ENCODE assay signal across 8 mouse cellular contexts in genomic region chr4:129695815-129696157, GRCm38 (mm10). TPM values are rescaled to one million over a fixed set of nuclear protein-coding genes. Genes with fewer than 3 reads are reported as not detected.
DNase-seq lines count a peak whose midpoint lies in the region; ATAC-seq and TF ChIP-seq lines count a peak whose summit lies in the region.

No protein-coding gene starts in this region.

- peak overlapping the region; percentile 71 for H3K9ac ChIP-seq in hindbrain, embryonic 15.5 days
- peak overlapping the region; percentile 73 for H3K9ac ChIP-seq in midbrain, embryonic 14.5 days (replicated peaks; ENCODE audit: low read length)

- H3K27me3 ChIP-seq in kidney, adult 2 months (replicated peaks; ENCODE audit: control insufficient read depth, insufficient read depth, low read length), result no peaks in the 10 kb centered on the region
- H3K27me3 ChIP-seq in hindbrain, embryonic 15.5 days, result no peaks in the 10 kb centered on the region
- H3K27me3 ChIP-seq in midbrain, embryonic 14.5 days (ENCODE audit: control insufficient read depth, insufficient read depth, low read length), result no peaks in the 10 kb centered on the region

- TF ChIP-seq POLR2A in kidney, adult 2 months (IDR thresholded peaks at IDR 0.05; ENCODE audit: low read depth, low read length), result no peak

- peak overlapping the region; percentile 60 for H3K4me2 ChIP-seq in hindbrain, embryonic 15.5 days
- peak overlapping the region; percentile 65 for H3K4me2 ChIP-seq in midbrain, embryonic 14.5 days (ENCODE audit: low read length)

- ATAC-seq in hindbrain, embryonic 15.5 days (ENCODE audit: low FRiP score, low read depth), result peak; percentile 4; the same call in 1 of the 2 replicates
- ATAC-seq in midbrain, embryonic 14.5 days (ENCODE audit: low FRiP score, low TSS enrichment), result no peak
- ATAC-seq in monocyte, adult 5-6 weeks (replicated peaks; ENCODE audit: insufficient number of reproducible peaks, low FRiP score, low TSS enrichment, poor library complexity, severe bottlenecking), result no peak

- WGBS in kidney, adult 2 months, result 10% methylated on average over 6 of the region's 6 CpGs
- WGBS in hindbrain, embryonic 15.5 days, result 19% methylated on average over 6 of the region's 6 CpGs
- WGBS in midbrain, embryonic 14.5 days, result 25% methylated on average over 6 of the region's 6 CpGs

- H3K27ac ChIP-seq in kidney, adult 2 months (ENCODE audit: insufficient read depth, low read depth, low read length), result peak overlapping the region; percentile 29
- no peak overlapping the region for H3K27ac ChIP-seq in brown adipose tissue, adult 24 weeks (replicated peaks; ENCODE audit: low read depth, low read length)
- H3K27ac ChIP-seq in hindbrain, embryonic 15.5 days (replicated peaks), result peak overlapping the region; percentile 96
- H3K27ac ChIP-seq in midbrain, embryonic 14.5 days (replicated peaks; ENCODE audit: low read depth, low read length), result peak overlapping the region; percentile 98

- no peaks in the 10 kb centered on the region for H3K9me3 ChIP-seq in hindbrain, embryonic 15.5 days
- no peaks in the 10 kb centered on the region for H3K9me3 ChIP-seq in midbrain, embryonic 14.5 days (ENCODE audit: control insufficient read depth, low read length)

- H3K4me3 ChIP-seq in kidney, adult 2 months (ENCODE audit: insufficient read depth, low read depth, low read length), result peak overlapping the region; percentile 64
- peak overlapping the region; percentile 91 for H3K4me3 ChIP-seq in brown adipose tissue, adult 24 weeks (ENCODE audit: insufficient read depth, low read depth, low read length)
- H3K4me3 ChIP-seq in hindbrain, embryonic 15.5 days, result peak overlapping the region; percentile 51
- H3K4me3 ChIP-seq in midbrain, embryonic 14.5 days (replicated peaks; ENCODE audit: low read depth, low read length), result peak overlapping the region; percentile 65

- H3K36me3 ChIP-seq in kidney, adult 2 months (ENCODE audit: control insufficient read depth, insufficient read depth, low read length), result no peaks in the 10 kb centered on the region
- peaks cover 27% of the 10 kb centered on the region for H3K36me3 ChIP-seq in hindbrain, embryonic 15.5 days
- peaks cover 33% of the 10 kb centered on the region for H3K36me3 ChIP-seq in midbrain, embryonic 14.5 days (ENCODE audit: control insufficient read depth, insufficient read depth, low read length)

- peaks cover 4% of the 10 kb centered on the region; the same call in 1 of the 2 replicates for H3K4me1 ChIP-seq in kidney, adult 2 months (ENCODE audit: control insufficient read depth, insufficient read depth, low read length)
- H3K4me1 ChIP-seq in brown adipose tissue, adult 24 weeks (ENCODE audit: control insufficient read depth, insufficient read depth, insufficient read length, low read length), result no peaks in the 10 kb centered on the region
- peaks cover 37% of the 10 kb centered on the region for H3K4me1 ChIP-seq in hindbrain, embryonic 15.5 days (replicated peaks)
- H3K4me1 ChIP-seq in midbrain, embryonic 14.5 days (ENCODE audit: control insufficient read depth, insufficient read depth, low read length), result peaks cover 15% of the 10 kb centered on the region

- TF ChIP-seq CTCF in kidney, adult 2 months (conservative IDR thresholded peaks at IDR 0.05; ENCODE audit: insufficient read depth, insufficient read length, low read depth, low read length), result no peak

- DNase-seq in kidney, adult 2 months, result no peak
- no peak for DNase-seq in kidney, postnatal 36 days
- no peak for DNase-seq in midbrain, embryonic 14.5 days
- no peak for DNase-seq in gastrocnemius, adult 8-10 months (ENCODE audit: low spot score in 2 of 2)
- DNase-seq in gastrocnemius, postnatal 4 days (ENCODE audit: low spot score in 2 of 2), result no peak

RNA-seq across cellular contexts. Expression of gene Tmem39b, which starts 0.9 kb away (rescaled TPM):
- polyA plus RNA-seq in kidney, adult 2 months (2012; rRNA removed), result 28.5 and 34.0 TPM in 2 replicates
- polyA plus RNA-seq in brown adipose tissue, adult 24 weeks (2012; ENCODE audit: insufficient read depth, insufficient read length, missing spikeins), result 5.4 and 7.3 TPM in 2 replicates
- 14.8 TPM in 2 replicates for polyA plus RNA-seq in hindbrain, embryonic 15.5 days (2015; fragmentation: Nextera tagmentation; extraction: Ambion mirVana)
- polyA plus RNA-seq in midbrain, embryonic 14.5 days (2014; fragmentation: Nextera tagmentation; extraction: Ambion mirVana), result 43.5 and 48.6 TPM in 2 replicates
- total RNA-seq in monocyte, adult 5-6 weeks (2017), result 4.0 to 6.4 TPM (median 4.1 TPM) in 3 replicates
- total RNA-seq in gastrocnemius, adult 8-10 months (2022), result 1 to 10 TPM; 1.8 to 4.9 (median 3.3) TPM
- 1 to 10 TPM; 7.3 to 7.8 TPM for total RNA-seq in gastrocnemius, postnatal 4 days (2021)

RNA-seq across cellular contexts. Expression of gene Kpna6, which starts 23.2 kb away (rescaled TPM):
- polyA plus RNA-seq in kidney, adult 2 months (2012; rRNA removed), result 35.0 and 39.0 TPM in 2 replicates
- 45.7 and 75.5 TPM in 2 replicates for polyA plus RNA-seq in brown adipose tissue, adult 24 weeks (2012; ENCODE audit: insufficient read depth, insufficient read length, missing spikeins)
- polyA plus RNA-seq in hindbrain, embryonic 15.5 days (2015; fragmentation: Nextera tagmentation; extraction: Ambion mirVana), result 17.4 and 19.1 TPM in 2 replicates
- 16.2 and 17.1 TPM in 2 replicates for polyA plus RNA-seq in midbrain, embryonic 14.5 days (2014; fragmentation: Nextera tagmentation; extraction: Ambion mirVana)
- 16.8 to 32.2 TPM (median 18.2 TPM) in 3 replicates for total RNA-seq in monocyte, adult 5-6 weeks (2017)
- 10 to 100 TPM; 69.1 to 77.9 (median 76.0) TPM for total RNA-seq in gastrocnemius, adult 8-10 months (2022)
- 10 to 100 TPM; 54.4 to 63.4 TPM for total RNA-seq in gastrocnemius, postnatal 4 days (2021)

RNA-seq across cellular contexts. Expression of gene Khdrbs1, which starts 46.3 kb away (rescaled TPM):
- 16.0 TPM in 2 replicates for polyA plus RNA-seq in kidney, adult 2 months (2012; rRNA removed)
- polyA plus RNA-seq in brown adipose tissue, adult 24 weeks (2012; ENCODE audit: insufficient read depth, insufficient read length, missing spikeins), result 16.9 and 23.4 TPM in 2 replicates
- polyA plus RNA-seq in hindbrain, embryonic 15.5 days (2015; fragmentation: Nextera tagmentation; extraction: Ambion mirVana), result 121 and 122 TPM in 2 replicates
- polyA plus RNA-seq in midbrain, embryonic 14.5 days (2014; fragmentation: Nextera tagmentation; extraction: Ambion mirVana), result 119 and 154 TPM in 2 replicates
- total RNA-seq in monocyte, adult 5-6 weeks (2017), result 89.2 to 110 TPM (median 89.5 TPM) in 3 replicates
- 10 to 100 TPM; 20.2 to 24.6 (median 23.2) TPM for total RNA-seq in gastrocnemius, adult 8-10 months (2022)
- 10 to 100 TPM; 75.8 to 77.4 TPM for total RNA-seq in gastrocnemius, postnatal 4 days (2021)

RNA-seq across cellular contexts. Expression of gene Txlna, which starts 54.9 kb away (rescaled TPM):
- 22.7 and 24.3 TPM in 2 replicates for polyA plus RNA-seq in kidney, adult 2 months (2012; rRNA removed)
- polyA plus RNA-seq in brown adipose tissue, adult 24 weeks (2012; ENCODE audit: insufficient read depth, insufficient read length, missing spikeins), result 13.5 and 15.8 TPM in 2 replicates
- 45.6 and 45.9 TPM in 2 replicates for polyA plus RNA-seq in hindbrain, embryonic 15.5 days (2015; fragmentation: Nextera tagmentation; extraction: Ambion mirVana)
- polyA plus RNA-seq in midbrain, embryonic 14.5 days (2014; fragmentation: Nextera tagmentation; extraction: Ambion mirVana), result 37.4 and 64.1 TPM in 2 replicates
- total RNA-seq in monocyte, adult 5-6 weeks (2017), result 27.6 to 67.4 TPM (median 64.4 TPM) in 3 replicates
- 10 to 100 TPM; 10.9 to 20.3 (median 15.6) TPM for total RNA-seq in gastrocnemius, adult 8-10 months (2022)
- total RNA-seq in gastrocnemius, postnatal 4 days (2021), result 10 to 100 TPM; 53.7 to 56.0 TPM
